Mouse (Mus musculus) kidney, adult 2 months (tissue): ENCODE measurements at regions not wholly inside any gene's neighbourhood (a gene's known extent, or its start where the extent isn't known, plus 50 kb on each side); places are given as distances from the start of the nearest gene placed in this dataset.
"Not testable (repeated sequence)": the region's sequence is repeated elsewhere in the genome, so short reads cannot be mapped to it uniquely, and the experiment has no call there.

Source experiments
- DNase-seq: peaks from one replicate; pipeline ENCODE4 v3.0.0; 2021
- H3K27ac ChIP-seq: fragments of 200-500 bp; 2 replicates; pipeline ENCODE4 v1.5.1; 2012; ENCODE audit warnings: low read depth, low read length, control low read depth, inconsistent platforms; ENCODE audit not compliant: insufficient read depth
- H3K27me3 ChIP-seq: fragments of 200-500 bp; replicated peaks from 2 replicates; pipeline ENCODE4 v1.6.1; 2012; ENCODE audit warnings: mild to moderate bottlenecking, moderate library complexity, low read length, inconsistent platforms; ENCODE audit not compliant: control insufficient read depth, insufficient read depth
- H3K36me3 ChIP-seq: fragments of 200-500 bp; 2 replicates; pipeline ENCODE4 v1.6.1; 2012; ENCODE audit warnings: mild to moderate bottlenecking, moderate library complexity, low read length, inconsistent platforms; ENCODE audit not compliant: control insufficient read depth, insufficient read depth
- H3K4me1 ChIP-seq: fragments of 200-500 bp; 2 replicates; pipeline ENCODE4 v1.6.1; 2011; ENCODE audit warnings: low read length; ENCODE audit not compliant: control insufficient read depth, insufficient read depth
- H3K4me3 ChIP-seq: fragments of 200-500 bp; 2 replicates; pipeline ENCODE4 v1.5.1; 2011; ENCODE audit warnings: mild to moderate bottlenecking, low read depth, low read length, control low read depth; ENCODE audit not compliant: insufficient read depth
- CTCF ChIP-seq: fragments of 200-500 bp; conservative IDR thresholded peaks from 2 replicates; pipeline ENCODE4 v1.5.1; 2011; ENCODE audit warnings: low read depth, mild to moderate bottlenecking, control low read depth, low read length, moderate library complexity, mixed read lengths; ENCODE audit not compliant: insufficient read depth, insufficient read length
- POLR2A ChIP-seq: fragments of 200-500 bp; IDR thresholded peaks from one replicate; pipeline ENCODE4 v1.6.1; 2011; ENCODE audit warnings: low read depth, low read length, control low read depth
- WGBS: fragments of 180-500 bp; shearing (Covaris S2); methylation state at CpG from one replicate; pipeline ENCODE4 v1.1.7; 2018; 5-methylcytosine and 5-hydroxymethylcytosine counted together

DNA sequence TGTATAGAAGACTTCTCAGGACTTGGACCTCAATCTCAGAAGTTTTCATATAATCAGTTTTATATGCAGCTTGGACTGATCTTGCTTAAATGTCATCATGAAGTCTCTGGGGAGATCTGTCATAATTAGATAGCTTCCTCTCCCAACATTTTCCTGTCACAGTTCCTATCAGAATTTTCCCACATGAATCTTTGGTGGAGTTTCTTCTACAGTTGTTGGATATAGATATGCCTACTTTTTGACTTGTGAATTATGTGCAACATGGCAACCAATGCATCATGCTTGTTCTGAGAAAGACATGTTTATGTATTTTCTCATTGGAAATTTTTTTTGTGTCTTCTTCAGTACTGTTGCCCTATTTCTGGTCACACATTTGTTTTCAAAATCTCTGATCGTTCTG, 183.5 kb downstream of the Hira start:
- Histone ChIP-seq H3K36me3 (no peaks in the 10 kb centered on the region), H3K4me3 (no peak overlapping the region), H3K27ac (no peak overlapping the region), H3K27me3 (no peaks in the 10 kb centered on the region), H3K4me1 (no peaks in the 10 kb centered on the region)
- DNase-seq: no peak
- 84% methylated on average over 1 of the region's 1 CpGs for WGBS
- TF ChIP-seq CTCF (no peak), POLR2A (no peak)

DNA sequence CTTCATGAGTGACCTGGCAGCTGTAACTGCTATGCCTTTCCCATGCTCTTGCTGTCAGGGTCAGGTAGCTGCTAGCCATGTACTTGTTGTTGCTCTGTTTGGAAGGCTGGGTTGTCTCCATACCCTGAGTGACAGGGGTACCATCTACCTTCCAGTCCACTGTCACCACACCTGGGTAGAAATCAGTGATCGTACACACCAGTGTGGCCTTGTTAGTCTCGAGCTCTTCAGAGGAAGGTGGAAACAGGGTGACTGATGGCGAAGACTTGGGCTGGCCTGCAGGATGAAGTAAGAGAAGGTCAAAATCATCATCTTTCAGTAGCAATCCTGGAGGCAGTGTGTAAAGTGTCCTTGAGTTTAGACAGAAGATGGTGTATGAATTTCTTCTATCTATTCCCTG, 185.0 kb downstream of the Hira start:
- Histone ChIP-seq H3K27me3 (no peaks in the 10 kb centered on the region), H3K27ac (no peak overlapping the region), H3K36me3 (no peaks in the 10 kb centered on the region), H3K4me1 (no peaks in the 10 kb centered on the region), H3K4me3 (no peak overlapping the region)
- no peak for DNase-seq
- WGBS: 84% methylated on average over 3 of the region's 3 CpGs
- TF ChIP-seq POLR2A (no peak), CTCF (no peak)

DNA sequence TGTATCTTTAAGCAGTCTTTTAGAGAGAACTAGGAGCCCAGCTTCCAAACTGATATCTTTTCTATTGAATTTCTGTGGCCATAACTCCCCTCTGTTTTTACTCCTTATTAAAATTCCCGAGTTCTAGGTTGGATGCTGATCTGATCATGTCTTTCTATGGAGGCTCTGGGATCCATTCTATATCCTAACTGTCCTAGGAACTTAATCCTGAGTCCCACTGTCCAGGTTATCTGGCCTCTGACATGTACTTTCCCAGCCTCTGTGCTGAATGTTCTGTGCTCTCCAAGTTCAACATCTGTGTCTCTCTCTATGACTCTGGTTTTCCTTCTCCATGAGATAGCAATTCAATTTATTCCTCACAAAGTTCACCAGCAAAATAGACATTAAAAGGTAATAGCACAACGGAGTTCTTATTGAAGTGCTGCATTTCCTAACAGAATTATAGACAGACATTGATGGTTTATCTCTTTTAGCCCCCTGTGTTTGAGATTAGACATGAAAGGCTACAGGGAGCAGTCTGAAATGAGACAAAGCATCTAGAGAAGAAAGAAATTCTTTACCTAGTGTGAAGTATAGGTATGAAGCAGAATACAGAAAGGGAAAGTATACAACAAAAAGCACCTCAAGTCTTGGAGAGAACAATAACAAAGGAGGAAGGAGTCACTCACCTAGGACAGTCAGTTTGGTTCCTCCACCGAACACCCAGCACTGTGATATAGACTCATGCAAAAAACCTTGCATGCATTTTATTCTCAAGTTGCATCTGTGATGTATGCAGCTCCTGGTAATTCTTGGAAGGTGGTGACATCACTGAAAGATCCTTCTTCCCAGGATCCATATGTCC, 185.9 kb downstream of the Hira start:
- Histone ChIP-seq H3K27me3 (no peaks in the 10 kb centered on the region), H3K4me1 (no peaks in the 10 kb centered on the region), H3K27ac (no peak overlapping the region), H3K4me3 (no peak overlapping the region), H3K36me3 (no peaks in the 10 kb centered on the region)
- 61% methylated on average over 3 of the region's 3 CpGs for WGBS
- DNase-seq: no peak
- TF ChIP-seq POLR2A (no peak), CTCF (no peak)

DNA sequence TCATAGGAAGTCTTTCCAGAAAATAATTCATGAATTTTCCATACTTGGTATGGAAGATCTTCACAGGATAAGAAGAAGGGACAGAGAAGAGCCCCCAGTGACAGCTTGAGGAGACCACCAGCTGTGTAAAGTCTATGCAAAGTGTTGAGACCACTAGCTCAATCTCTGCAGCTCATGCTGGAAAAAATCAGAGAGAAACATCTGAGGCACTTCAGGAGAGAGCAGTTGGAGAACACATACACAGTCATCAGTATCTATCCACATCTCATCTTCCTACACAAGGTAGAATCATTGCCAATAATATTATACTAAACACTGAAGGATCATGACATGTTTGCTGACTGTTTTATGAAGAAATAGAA, 186.5 kb downstream of the Hira start:
- no peak for TF ChIP-seq CTCF
- no peak for TF ChIP-seq POLR2A
- Histone ChIP-seq H3K4me1 (no peaks in the 10 kb centered on the region), H3K36me3 (no peaks in the 10 kb centered on the region), H3K4me3 (no peak overlapping the region), H3K27me3 (no peaks in the 10 kb centered on the region), H3K27ac (no peak overlapping the region)
- DNase-seq: no peak

DNA sequence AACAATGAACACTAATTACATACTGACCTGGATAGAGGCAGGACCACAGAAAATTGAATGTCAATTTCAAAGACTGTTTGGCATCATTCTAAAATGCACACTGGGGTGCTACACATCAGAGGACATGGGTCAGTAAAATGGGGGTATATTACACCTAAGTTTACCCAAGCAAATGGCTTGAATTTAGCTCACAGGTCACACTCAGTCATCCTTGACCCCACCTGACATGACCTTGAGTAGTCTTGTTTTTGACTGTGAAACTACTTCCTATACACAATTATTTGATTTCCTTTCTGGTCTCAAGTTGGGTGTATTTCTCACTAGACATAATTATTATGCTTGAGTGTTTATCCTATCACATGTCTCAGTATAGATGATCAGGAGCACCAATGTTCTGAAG, 187.6 kb downstream of the Hira start:
- TF ChIP-seq POLR2A (no peak), CTCF (no peak)
- Histone ChIP-seq H3K36me3 (no peaks in the 10 kb centered on the region), H3K27ac (no peak overlapping the region), H3K4me1 (no peaks in the 10 kb centered on the region), H3K4me3 (no peak overlapping the region), H3K27me3 (no peaks in the 10 kb centered on the region)
- DNase-seq: no peak

DNA sequence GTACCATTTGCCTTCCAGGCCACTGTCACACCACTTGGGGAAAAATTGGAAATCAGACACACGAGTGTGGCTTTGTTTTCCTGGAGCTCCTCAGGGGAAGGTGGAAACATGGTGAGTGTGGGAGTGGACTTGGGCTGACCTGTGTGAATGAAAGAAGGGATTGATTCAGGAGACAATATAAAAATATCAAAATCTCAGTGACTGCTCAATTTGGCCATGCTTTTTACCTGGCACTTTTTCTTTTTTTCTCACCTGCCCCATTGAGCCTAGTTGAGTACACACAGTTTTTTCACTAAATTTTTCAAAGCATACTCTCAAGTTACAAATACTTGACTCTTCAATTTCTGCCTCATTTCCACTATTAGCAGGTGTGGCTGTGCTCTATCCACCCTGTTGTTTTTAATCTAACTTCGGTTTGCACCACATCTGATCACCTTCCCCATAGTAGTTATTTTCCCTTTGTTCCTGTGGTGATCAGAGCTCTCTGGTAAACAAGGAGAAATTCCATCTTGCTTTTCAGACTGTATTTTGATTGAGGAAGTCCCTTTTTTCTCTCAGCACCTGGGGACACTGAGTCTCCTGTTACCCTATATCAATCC, 188.8 kb downstream of the Hira start:
- Histone ChIP-seq H3K4me3 (no peak overlapping the region), H3K27me3 (no peaks in the 10 kb centered on the region), H3K4me1 (no peaks in the 10 kb centered on the region), H3K36me3 (no peaks in the 10 kb centered on the region), H3K27ac (no peak overlapping the region)
- 67% methylated on average over 2 of the region's 2 CpGs for WGBS
- DNase-seq: no peak
- TF ChIP-seq POLR2A: no peak
- no peak for TF ChIP-seq CTCF

DNA sequence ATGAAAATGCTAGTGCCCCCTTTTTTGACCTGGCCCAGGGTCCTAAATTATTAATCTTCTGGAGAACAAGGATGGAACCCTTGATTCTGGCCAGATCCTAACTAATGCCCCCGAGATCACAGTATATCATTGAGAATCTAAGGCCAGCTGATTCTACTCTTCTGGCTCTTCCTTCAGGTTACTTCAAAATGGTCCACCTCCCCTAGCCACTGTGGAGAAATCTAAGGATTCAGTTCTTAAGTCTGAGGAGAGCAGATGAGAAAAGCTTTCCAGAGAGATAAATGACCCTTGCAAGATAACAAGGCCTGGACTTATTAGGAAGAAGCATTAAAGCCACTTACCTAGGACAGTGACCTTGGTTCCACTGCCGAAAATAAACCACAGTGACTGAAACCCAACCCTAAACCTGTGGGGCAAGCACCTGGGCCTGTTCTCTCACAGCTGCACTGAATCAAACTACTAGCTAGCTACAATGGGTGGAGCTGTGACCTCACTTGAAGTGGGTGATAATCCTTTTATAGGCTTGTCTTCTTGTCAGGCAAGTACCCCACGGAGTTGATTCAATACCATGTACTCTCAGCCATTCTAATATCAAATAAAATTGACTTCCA, 190.0 kb downstream of the Hira start:
- WGBS: 56% methylated on average over 3 of the region's 3 CpGs
- no peak for DNase-seq
- TF ChIP-seq CTCF (no peak), POLR2A (no peak)
- no peak overlapping the region for H3K4me3 ChIP-seq
- H3K4me1 ChIP-seq: no peaks in the 10 kb centered on the region
- no peaks in the 10 kb centered on the region for H3K36me3 ChIP-seq
- no peak overlapping the region for H3K27ac ChIP-seq
- no peaks in the 10 kb centered on the region for H3K27me3 ChIP-seq

DNA sequence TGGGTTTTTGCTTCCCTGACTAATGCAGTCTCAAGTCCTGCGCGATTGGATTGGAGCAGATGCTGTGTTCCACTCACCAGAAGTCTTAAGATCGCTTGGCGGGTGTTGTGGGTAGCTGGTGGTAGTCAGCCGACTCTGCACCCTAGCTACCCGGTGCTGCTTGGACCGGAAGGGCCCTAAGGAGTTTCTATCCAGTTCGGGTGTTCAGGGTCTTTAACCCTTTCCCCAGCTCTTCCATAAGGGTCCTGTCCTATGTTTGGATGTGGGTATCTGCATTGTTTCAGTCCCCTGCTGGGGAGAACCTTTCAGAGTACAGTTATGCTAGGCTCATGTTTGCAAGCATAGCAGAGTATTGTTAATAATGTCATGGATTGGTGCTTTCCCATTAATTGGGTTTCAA, 206.7 kb downstream of the Hira start:
- not testable (repeated sequence) for H3K27me3 ChIP-seq, H3K36me3 ChIP-seq, DNase-seq, H3K4me1 ChIP-seq, H3K4me3 ChIP-seq, H3K27ac ChIP-seq
- WGBS: 74% methylated on average over 8 of the region's 8 CpGs
